Mouse (Mus musculus) gastrocnemius, adult 2 months (tissue): ENCODE results near the gene A130010J15Rik. TPM values are rescaled to one million over a fixed set of nuclear protein-coding genes. Genes with fewer than 3 reads are reported as not detected.

Experiments
- DNase-seq: peaks from one replicate; pipeline ENCODE4 v3.0.0; 2022
- H3K27ac ChIP-seq: fragments of 200-600 bp; 2 replicates; pipeline ENCODE4 v1.8.1; 2022; ENCODE audit warnings: mild to moderate bottlenecking
- H3K4me3 ChIP-seq: fragments of 200-600 bp; 2 replicates; pipeline ENCODE4 v1.8.1; 2022; ENCODE audit warnings: mild to moderate bottlenecking, moderate library complexity
- CTCF ChIP-seq: fragments of 200-600 bp; IDR thresholded peaks from 2 replicates; pipeline ENCODE4 v1.8.1; 2022; ENCODE audit warnings: antibody characterized with exemption, mild to moderate bottlenecking, moderate library complexity
- intact Hi-C: fragments of 180-260 bp; cut with DNase I; formaldehyde crosslinking; loops from one replicate; pipeline ENCODE4 v1.15.1; 2025
- total RNA-seq, 2 experiments: library from RNA; stranded (reverse); gene quantifications; 2 replicates each; pipeline ENCODE4 v1.2.3; 2021

Gene A130010J15Rik
- total RNA-seq, 2 experiments from 2014 or later = 3.3 to 3.7 TPM

- TF ChIP-seq CTCF = no peak
- no peak for DNase-seq
- intact Hi-C loops = no loop called here
- H3K4me3 ChIP-seq = no peak overlapping the region
- H3K27ac ChIP-seq = no peak overlapping the region
Observed at GRCm38 (mm10) chr1:193138669-193139068, 29.2 kb upstream of the A130010J15Rik start.

GRCm38 (mm10) chr1:193141118-193141517, 26.7 kb upstream of the A130010J15Rik start:
- DNase-seq = no peak
- Histone ChIP-seq H3K4me3 (no peak overlapping the region), H3K27ac (no peak overlapping the region)
- TF ChIP-seq CTCF = no peak
- intact Hi-C loops = no loop called here

- TF ChIP-seq CTCF = no peak
Observed at GRCm38 (mm10) chr1:193142517-193143062, 25.3 kb upstream of the A130010J15Rik start.

GRCm38 (mm10) chr1:193144516-193144915, 23.3 kb upstream of the A130010J15Rik start:
- H3K27ac ChIP-seq = no peak overlapping the region
- H3K4me3 ChIP-seq = no peak overlapping the region
- no peak for DNase-seq
- no peak for TF ChIP-seq CTCF
- intact Hi-C loops = no loop called here

More at GRCm38 (mm10) chr1:193142517-193143062, 25.3 kb upstream of the A130010J15Rik start:
- no peak overlapping the region for H3K27ac ChIP-seq
- H3K4me3 ChIP-seq = no peak overlapping the region
- intact Hi-C loops = no loop called here
- no peak for DNase-seq

- Histone ChIP-seq H3K4me3 (no peak overlapping the region), H3K27ac (no peak overlapping the region)
- intact Hi-C loops = no loop called here
- DNase-seq = no peak
- no peak for TF ChIP-seq CTCF
Observed at GRCm38 (mm10) chr1:193145101-193145500, 22.7 kb upstream of the A130010J15Rik start.

- no peak for DNase-seq
- no peak for TF ChIP-seq CTCF
- no peak overlapping the region for H3K4me3 ChIP-seq
- no peak overlapping the region for H3K27ac ChIP-seq
- intact Hi-C loops = no loop called here
Observed at GRCm38 (mm10) chr1:193146416-193146815, 21.4 kb upstream of the A130010J15Rik start.

GRCm38 (mm10) chr1:193149231-193149630, 18.6 kb upstream of the A130010J15Rik start:
- DNase-seq = no peak
- no peak for TF ChIP-seq CTCF
- no peak overlapping the region for H3K4me3 ChIP-seq
- H3K27ac ChIP-seq = no peak overlapping the region
- intact Hi-C loops = no loop called here

- no peak for TF ChIP-seq CTCF
- no peak overlapping the region for H3K27ac ChIP-seq
- DNase-seq = no peak
- H3K4me3 ChIP-seq = no peak overlapping the region
- intact Hi-C loops = no loop called here
Observed at GRCm38 (mm10) chr1:193151134-193151533, 16.7 kb upstream of the A130010J15Rik start.

GRCm38 (mm10) chr1:193152872-193153271, 15.0 kb upstream of the A130010J15Rik start, which contains the start of gene Irf6:
TSS of gene Irf6 (plus strand) at chr1:193153111.
- no peak for TF ChIP-seq CTCF
- no peak within 1 kb of the TSS for H3K27ac ChIP-seq
- intact Hi-C loops = no loop called here
- H3K4me3 ChIP-seq = peak within 1 kb of the TSS; percentile 60
- peak; percentile 52 for DNase-seq

- intact Hi-C loops = no loop called here
- H3K4me3 ChIP-seq = peak overlapping the region; percentile 60
Observed at GRCm38 (mm10) chr1:193153561-193153960, 14.3 kb upstream of the A130010J15Rik start.

GRCm38 (mm10) chr1:193156316-193157110, 11.3 kb upstream of the A130010J15Rik start:
- intact Hi-C loops = no loop called here
- Histone ChIP-seq H3K4me3 (peak overlapping the region; percentile 37), H3K27ac (no peak overlapping the region; the same call in 1 of the 2 replicates)
- TF ChIP-seq CTCF = no peak
- no peak for DNase-seq

More at GRCm38 (mm10) chr1:193153561-193153960, 14.3 kb upstream of the A130010J15Rik start:
- no peak for DNase-seq
- no peak for TF ChIP-seq CTCF
- no peak overlapping the region for H3K27ac ChIP-seq

GRCm38 (mm10) chr1:193157111-193157492, 10.7 kb upstream of the A130010J15Rik start:
- intact Hi-C loops = no loop called here
- TF ChIP-seq CTCF = no peak
- Histone ChIP-seq H3K27ac (no peak overlapping the region), H3K4me3 (peak overlapping the region; percentile 37)
- no peak for DNase-seq

GRCm38 (mm10) chr1:193159163-193159562, 8.7 kb upstream of the A130010J15Rik start:
- DNase-seq = no peak
- no peak for TF ChIP-seq CTCF
- Histone ChIP-seq H3K27ac (no peak overlapping the region), H3K4me3 (no peak overlapping the region)
- intact Hi-C loops = no loop called here
